ENCODE assay signal across 11 mouse cellular contexts in genomic region chrY:872855-873549, GRCm38 (mm10). TPM values are rescaled to one million over a fixed set of nuclear protein-coding genes. Genes with fewer than 3 reads are reported as not detected.
DNase-seq lines count a peak whose midpoint lies in the region; ATAC-seq and TF ChIP-seq lines count a peak whose summit lies in the region.
"Had no signal": no experiment of that assay in that cellular context is flagged by ENCODE, and none has a peak within 500 bp of the region (broad histone marks: within the 10 kb centered on the region; RNA-seq: fewer than 3 reads in every experiment).

No protein-coding gene starts in this region.

- peak; percentile 0 for DNase-seq in right cerebral cortex, adult 18-20 months
- DNase-seq in right cerebral cortex, postnatal 25 days, result no peak
- peak; percentile 14 for DNase-seq in forebrain, embryonic 10.5 days (ENCODE audit: extremely low spot score, low spot score)
- peak; percentile 2 for DNase-seq in limb, embryonic 14.5 days (ENCODE audit: low spot score)
- DNase-seq in stomach, postnatal 0 days (ENCODE audit: low spot score), result peak; percentile 11
- DNase-seq in frontal cortex, postnatal 14 days (ENCODE audit: low spot score in 2 of 2), result no peak
- DNase-seq in heart, embryonic 10.5 days (ENCODE audit: low spot score), result no peak
- DNase-seq in urinary bladder, postnatal 36 days (ENCODE audit: low spot score in 2 of 2), result no peak
- DNase-seq: adrenal gland, adult 8-10 months had no signal

- WGBS in forebrain, embryonic 10.5 days, result 16% methylated on average over 10 of the region's 18 CpGs
- 18% methylated on average over 5 of the region's 18 CpGs for WGBS in limb, embryonic 14.5 days
- 27% methylated on average over 18 of the region's 18 CpGs for WGBS in stomach, postnatal 0 days
- 43% methylated on average over 12 of the region's 18 CpGs for WGBS in heart, embryonic 10.5 days

- no peak for TF ChIP-seq POLR2A in limb, embryonic 14.5 days (IDR thresholded peaks at IDR 0.05; ENCODE audit: borderline replicate concordance, extremely low read depth, insufficient read depth, insufficient read length)

- H3K9ac ChIP-seq in limb, embryonic 14.5 days (ENCODE audit: low read depth, low read length, severe bottlenecking), result no peak overlapping the region
- no peak overlapping the region for H3K9ac ChIP-seq in stomach, postnatal 0 days (ENCODE audit: low read length)

- H3K27ac ChIP-seq in forebrain, embryonic 10.5 days, result peak overlapping the region; percentile 44; the same call in 1 of the 2 replicates
- H3K27ac ChIP-seq in limb, embryonic 14.5 days (replicated peaks; ENCODE audit: low read depth, low read length), result no peak overlapping the region
- no peak overlapping the region for H3K27ac ChIP-seq in stomach, postnatal 0 days (replicated peaks)
- no peak overlapping the region for H3K27ac ChIP-seq in heart, embryonic 10.5 days

- no peaks in the 10 kb centered on the region for H3K27me3 ChIP-seq in forebrain, embryonic 10.5 days (ENCODE audit: poor library complexity, severe bottlenecking)
- no peaks in the 10 kb centered on the region for H3K27me3 ChIP-seq in limb, embryonic 14.5 days (ENCODE audit: control insufficient read depth, insufficient read depth, low read length)
- no peaks in the 10 kb centered on the region for H3K27me3 ChIP-seq in stomach, postnatal 0 days (ENCODE audit: control insufficient read depth, insufficient read depth, low read length)
- no peaks in the 10 kb centered on the region for H3K27me3 ChIP-seq in heart, embryonic 10.5 days (ENCODE audit: insufficient read depth, poor library complexity, severe bottlenecking)
- H3K27me3 ChIP-seq: megakaryocyte, embryonic 14.5 days had no signal

- H3K4me1 ChIP-seq in forebrain, embryonic 10.5 days, result no peaks in the 10 kb centered on the region
- no peaks in the 10 kb centered on the region for H3K4me1 ChIP-seq in limb, embryonic 14.5 days (ENCODE audit: control insufficient read depth, insufficient read depth, low read length)
- no peaks in the 10 kb centered on the region for H3K4me1 ChIP-seq in stomach, postnatal 0 days (replicated peaks; ENCODE audit: control insufficient read depth, insufficient read depth)
- H3K4me1 ChIP-seq in heart, embryonic 10.5 days, result no peaks in the 10 kb centered on the region
- H3K4me1 ChIP-seq: megakaryocyte, embryonic 14.5 days had no signal

- peak overlapping the region; percentile 14; the same call in 1 of the 2 replicates for H3K4me3 ChIP-seq in forebrain, embryonic 10.5 days
- no peak overlapping the region for H3K4me3 ChIP-seq in limb, embryonic 14.5 days (replicated peaks; ENCODE audit: low read length)
- H3K4me3 ChIP-seq in stomach, postnatal 0 days (ENCODE audit: low read depth, low read length), result no peak overlapping the region
- H3K4me3 ChIP-seq in heart, embryonic 10.5 days, result no peak overlapping the region
- H3K4me3 ChIP-seq: megakaryocyte, embryonic 14.5 days had no signal

- no peaks in the 10 kb centered on the region for H3K36me3 ChIP-seq in forebrain, embryonic 10.5 days (replicated peaks)
- no peaks in the 10 kb centered on the region for H3K36me3 ChIP-seq in limb, embryonic 14.5 days (ENCODE audit: control insufficient read depth, insufficient read depth, low read length)
- no peaks in the 10 kb centered on the region for H3K36me3 ChIP-seq in stomach, postnatal 0 days (ENCODE audit: control insufficient read depth, insufficient read depth, low read length)
- H3K36me3 ChIP-seq in heart, embryonic 10.5 days, result no peaks in the 10 kb centered on the region

- H3K9me3 ChIP-seq in forebrain, embryonic 10.5 days, result no peaks in the 10 kb centered on the region
- H3K9me3 ChIP-seq in limb, embryonic 14.5 days (ENCODE audit: control insufficient read depth, low read length), result no peaks in the 10 kb centered on the region
- no peaks in the 10 kb centered on the region for H3K9me3 ChIP-seq in stomach, postnatal 0 days (ENCODE audit: control insufficient read depth, low read length)
- no peaks in the 10 kb centered on the region for H3K9me3 ChIP-seq in heart, embryonic 10.5 days
- H3K9me3 ChIP-seq: megakaryocyte, embryonic 14.5 days had no signal

- no peak for TF ChIP-seq EP300 in stomach, postnatal 0 days (optimal IDR thresholded peaks at IDR 0.05)

- no peak for ATAC-seq in limb, embryonic 14.5 days (ENCODE audit: low FRiP score, low read depth)
- no peak for ATAC-seq in stomach, postnatal 0 days (ENCODE audit: low FRiP score, low TSS enrichment)

- no peak for TF ChIP-seq CTCF in stomach, postnatal 0 days (IDR thresholded peaks at IDR 0.05; ENCODE audit: low read depth)

- 0 out of 2 replicates have a peak overlapping the region, but pooled peaks have one; percentile 13 for H3K4me2 ChIP-seq in limb, embryonic 14.5 days (replicated peaks; ENCODE audit: low read depth, low read length, severe bottlenecking)
- no peak overlapping the region for H3K4me2 ChIP-seq in stomach, postnatal 0 days (replicated peaks; ENCODE audit: low read depth)

RNA-seq across cellular contexts. Expression of gene Kdm5d, which starts 24.6 kb away (rescaled TPM):
- polyA plus RNA-seq in forebrain, embryonic 10.5 days (2016; fragmentation: Nextera tagmentation; extraction: Ambion mirVana), result 17.5 and 18.3 TPM in 2 replicates
- 3.0 and 18.8 TPM in 2 replicates for polyA plus RNA-seq in limb, embryonic 14.5 days (2012; rRNA removed)
- polyA plus RNA-seq in limb, embryonic 14.5 days (2014; fragmentation: Nextera tagmentation; extraction: Ambion mirVana), result 19.7 TPM in 1 of 2 replicates, not detected in the other
- not detected in 2 replicates for polyA plus RNA-seq in stomach, postnatal 0 days (2015; fragmentation: Nextera tagmentation; extraction: Ambion mirVana)
- polyA plus RNA-seq in heart, embryonic 10.5 days (2016; fragmentation: Nextera tagmentation; extraction: Ambion mirVana), result 5.9 and 9.2 TPM in 2 replicates
- polyA plus RNA-seq: large intestine, adult 2 months had no signal

RNA-seq across cellular contexts. Expression of gene Uba1y, which starts 54.6 kb away (rescaled TPM):
- polyA plus RNA-seq in forebrain, embryonic 10.5 days (2016; fragmentation: Nextera tagmentation; extraction: Ambion mirVana), result not detected in 2 replicates
- polyA plus RNA-seq in limb, embryonic 14.5 days (2012; rRNA removed), result not detected in 2 replicates
- not detected in 2 replicates for polyA plus RNA-seq in limb, embryonic 14.5 days (2014; fragmentation: Nextera tagmentation; extraction: Ambion mirVana)
- not detected in 2 replicates for polyA plus RNA-seq in stomach, postnatal 0 days (2015; fragmentation: Nextera tagmentation; extraction: Ambion mirVana)
- polyA plus RNA-seq in heart, embryonic 10.5 days (2016; fragmentation: Nextera tagmentation; extraction: Ambion mirVana), result not detected in 2 replicates
- polyA plus RNA-seq: large intestine, adult 2 months had no signal

Comparison
In these comparisons a context has a peak if more than half of its experiments do, and no peak if none do; other contexts are left out.
1. DNase-seq: peak in right cerebral cortex, adult 18-20 months (single experiment), forebrain, embryonic 10.5 days (single experiment), limb, embryonic 14.5 days (single experiment) and stomach, postnatal 0 days (single experiment); none in right cerebral cortex, postnatal 25 days (single experiment), frontal cortex, postnatal 14 days (0 of 2), heart, embryonic 10.5 days (single experiment) and urinary bladder, postnatal 36 days (0 of 2).